Mouse (Mus musculus) hindbrain, embryonic 14.5 days (tissue): ENCODE results near the gene Slc16a12. TPM values are rescaled to one million over a fixed set of nuclear protein-coding genes. Genes with fewer than 3 reads are reported as not detected.

ENCODE experiments used
- ATAC-seq: fragments of 200-750 bp; cut with Nextera tagmentation; 2 replicates; pipeline ENCODE4 v1.8.0; 2017; ENCODE audit warnings: moderate number of reproducible peaks, mild to moderate bottlenecking, moderate TSS enrichment, moderate library complexity; ENCODE audit not compliant: low FRiP score
- DNase-seq: peaks from one replicate; pipeline ENCODE4 v3.0.0-alpha.2; 2015; ENCODE audit warnings: low spot score
- H3K27ac ChIP-seq: fragments of 300-500 bp; sonication (generic); 2 replicates; pipeline ENCODE4 v1.5.1; 2014; ENCODE audit warnings: mild to moderate bottlenecking, moderate library complexity
- H3K27me3 ChIP-seq: fragments of 300-500 bp; sonication (generic); 2 replicates; pipeline ENCODE4 v1.6.1; 2014; ENCODE audit warnings: mild to moderate bottlenecking, low read length, mixed read lengths; ENCODE audit not compliant: control insufficient read depth, insufficient read depth
- H3K36me3 ChIP-seq: fragments of 300-500 bp; sonication (generic); replicated peaks from 2 replicates; pipeline ENCODE4 v1.6.1; 2014; ENCODE audit not compliant: control insufficient read depth, insufficient read depth
- H3K4me1 ChIP-seq: fragments of 300-500 bp; sonication (generic); replicated peaks from 2 replicates; pipeline ENCODE4 v1.6.1; 2014; ENCODE audit warnings: antibody characterized with exemption, low read length, mixed read lengths; ENCODE audit not compliant: control insufficient read depth, insufficient read depth
- H3K4me2 ChIP-seq: fragments of 300-500 bp; sonication (generic); replicated peaks from 2 replicates; pipeline ENCODE4 v1.6.1; 2014; ENCODE audit warnings: mild to moderate bottlenecking, moderate library complexity
- H3K4me3 ChIP-seq: fragments of 300-500 bp; sonication (generic); replicated peaks from 2 replicates; pipeline ENCODE4 v1.5.1; 2014; ENCODE audit warnings: mild to moderate bottlenecking, low read length
- H3K9ac ChIP-seq: fragments of 300-500 bp; sonication (generic); 2 replicates; pipeline ENCODE4 v1.6.1; 2014
- H3K9me3 ChIP-seq: fragments of 300-500 bp; sonication (generic); 2 replicates; pipeline ENCODE4 v1.6.1; 2016; ENCODE audit warnings: low read length; ENCODE audit not compliant: control insufficient read depth
- WGBS: fragments of 180-500 bp; shearing (Covaris S2); extraction: QIAGEN DNeasy Blood & Tissue Kit; methylation state at CpG from one replicate; pipeline ENCODE4 v1.1.7; 2014; 5-methylcytosine and 5-hydroxymethylcytosine counted together
- polyA plus RNA-seq: library from polyadenylated mRNA; unstranded; fragments of >200 nt; fragmentation: Nextera tagmentation; extraction: Ambion mirVana; gene quantifications from 2 replicates; pipeline ENCODE4 v1.2.1, GENCODE M21; 2014

The Slc16a12 gene
- polyA plus RNA-seq, 1 experiment from 2014 or later: 4.4 TPM

GRCm38 (mm10) chr19:34735900-34736299 is 11.2 kb downstream of the Slc16a12 start:
- Histone ChIP-seq H3K4me3 (no peak overlapping the region), H3K27me3 (no peaks in the 10 kb centered on the region), H3K9ac (no peak overlapping the region), H3K27ac (no peak overlapping the region), H3K9me3 (no peaks in the 10 kb centered on the region), H3K36me3 (no peaks in the 10 kb centered on the region), H3K4me1 (no peaks in the 10 kb centered on the region), H3K4me2 (no peak overlapping the region)
- WGBS: 94% methylated on average over 4 of the region's 4 CpGs
- ATAC-seq: no peak
- no peak for DNase-seq

- Histone ChIP-seq H3K27ac (no peak overlapping the region), H3K36me3 (no peaks in the 10 kb centered on the region), H3K9me3 (no peaks in the 10 kb centered on the region), H3K4me3 (no peak overlapping the region), H3K9ac (no peak overlapping the region), H3K27me3 (no peaks in the 10 kb centered on the region), H3K4me1 (no peaks in the 10 kb centered on the region), H3K4me2 (no peak overlapping the region)
- WGBS: 82% methylated on average over 3 of the region's 3 CpGs
- DNase-seq (no peak), ATAC-seq (no peak)
Observed at GRCm38 (mm10) chr19:34733020-34733419, 14.1 kb downstream of the Slc16a12 start.

- H3K36me3 ChIP-seq: no peaks in the 10 kb centered on the region
- H3K4me2 ChIP-seq: no peak overlapping the region
- no peak overlapping the region for H3K9ac ChIP-seq
- no peaks in the 10 kb centered on the region for H3K9me3 ChIP-seq
- no peak overlapping the region for H3K4me3 ChIP-seq
- 81% methylated on average over 5 of the region's 5 CpGs for WGBS
- H3K27ac ChIP-seq: no peak overlapping the region
- no peaks in the 10 kb centered on the region for H3K27me3 ChIP-seq
- DNase-seq: no peak
- no peak for ATAC-seq
- no peaks in the 10 kb centered on the region for H3K4me1 ChIP-seq
Observed at GRCm38 (mm10) chr19:34731356-34731755, 15.7 kb downstream of the Slc16a12 start.

- Histone ChIP-seq H3K4me2 (no peak overlapping the region), H3K36me3 (no peaks in the 10 kb centered on the region), H3K4me1 (no peaks in the 10 kb centered on the region), H3K27ac (no peak overlapping the region), H3K9me3 (no peaks in the 10 kb centered on the region), H3K9ac (no peak overlapping the region), H3K4me3 (no peak overlapping the region), H3K27me3 (no peaks in the 10 kb centered on the region)
- ATAC-seq (no peak), DNase-seq (no peak)
- 96% methylated on average over 4 of the region's 4 CpGs for WGBS
Observed at GRCm38 (mm10) chr19:34730584-34730983, 16.5 kb downstream of the Slc16a12 start.

GRCm38 (mm10) chr19:34729505-34729904 is 17.6 kb downstream of the Slc16a12 start:
- no peaks in the 10 kb centered on the region for H3K4me1 ChIP-seq
- WGBS: 83% methylated on average over 3 of the region's 3 CpGs
- H3K36me3 ChIP-seq: no peaks in the 10 kb centered on the region
- H3K27ac ChIP-seq: no peak overlapping the region
- no peak overlapping the region for H3K9ac ChIP-seq
- H3K27me3 ChIP-seq: no peaks in the 10 kb centered on the region
- DNase-seq (no peak), ATAC-seq (no peak)
- no peak overlapping the region for H3K4me2 ChIP-seq
- no peaks in the 10 kb centered on the region for H3K9me3 ChIP-seq
- no peak overlapping the region for H3K4me3 ChIP-seq

- Histone ChIP-seq H3K4me1 (no peaks in the 10 kb centered on the region), H3K4me2 (no peak overlapping the region), H3K27me3 (no peaks in the 10 kb centered on the region), H3K36me3 (no peaks in the 10 kb centered on the region), H3K4me3 (no peak overlapping the region), H3K9ac (no peak overlapping the region), H3K27ac (no peak overlapping the region), H3K9me3 (no peaks in the 10 kb centered on the region)
- DNase-seq (no peak), ATAC-seq (no peak)
- 85% methylated on average over 1 of the region's 1 CpGs for WGBS
Observed at GRCm38 (mm10) chr19:34726254-34726962, 20.7 kb downstream of the Slc16a12 start.

- no peak overlapping the region for H3K4me2 ChIP-seq
- H3K27ac ChIP-seq: no peak overlapping the region
- ATAC-seq (no peak), DNase-seq (no peak)
- no peak overlapping the region for H3K4me3 ChIP-seq
- no peaks in the 10 kb centered on the region for H3K27me3 ChIP-seq
- H3K9ac ChIP-seq: no peak overlapping the region
- WGBS: 92% methylated on average over 5 of the region's 5 CpGs
- H3K9me3 ChIP-seq: no peaks in the 10 kb centered on the region
- no peaks in the 10 kb centered on the region for H3K4me1 ChIP-seq
- H3K36me3 ChIP-seq: no peaks in the 10 kb centered on the region
Observed at GRCm38 (mm10) chr19:34725418-34725817, 21.7 kb downstream of the Slc16a12 start.

GRCm38 (mm10) chr19:34724598-34724997 is 22.5 kb downstream of the Slc16a12 start:
- no peaks in the 10 kb centered on the region for H3K9me3 ChIP-seq

GRCm38 (mm10) chr19:34722541-34722940 is 24.5 kb downstream of the Slc16a12 start:
- H3K9me3 ChIP-seq: no peaks in the 10 kb centered on the region
- 87% methylated on average over 3 of the region's 3 CpGs for WGBS
- H3K36me3 ChIP-seq: no peaks in the 10 kb centered on the region
- H3K4me2 ChIP-seq: no peak overlapping the region
- no peak for DNase-seq
- no peak overlapping the region for H3K27ac ChIP-seq
- no peaks in the 10 kb centered on the region for H3K4me1 ChIP-seq
- ATAC-seq: no peak
- H3K4me3 ChIP-seq: no peak overlapping the region
- H3K9ac ChIP-seq: no peak overlapping the region
- no peaks in the 10 kb centered on the region for H3K27me3 ChIP-seq

More at GRCm38 (mm10) chr19:34724598-34724997, 22.5 kb downstream of the Slc16a12 start:
- no peak overlapping the region for H3K4me2 ChIP-seq
- H3K4me3 ChIP-seq: no peak overlapping the region
- H3K27ac ChIP-seq: no peak overlapping the region
- H3K9ac ChIP-seq: no peak overlapping the region
- 89% methylated on average over 4 of the region's 4 CpGs for WGBS
- DNase-seq (no peak), ATAC-seq (no peak)
- no peaks in the 10 kb centered on the region for H3K4me1 ChIP-seq
- H3K27me3 ChIP-seq: no peaks in the 10 kb centered on the region
- H3K36me3 ChIP-seq: no peaks in the 10 kb centered on the region

- Histone ChIP-seq H3K27me3 (no peaks in the 10 kb centered on the region), H3K9me3 (no peaks in the 10 kb centered on the region), H3K27ac (no peak overlapping the region), H3K9ac (no peak overlapping the region), H3K4me2 (no peak overlapping the region), H3K4me1 (no peaks in the 10 kb centered on the region), H3K4me3 (no peak overlapping the region), H3K36me3 (no peaks in the 10 kb centered on the region)
- DNase-seq (no peak), ATAC-seq (no peak)
Observed at GRCm38 (mm10) chr19:34720130-34720529, 27.0 kb downstream of the Slc16a12 start.
